Mouse (Mus musculus): ENCODE data around the gene Olfr1366.
A peak's percentile ranks its signal among the peaks of the same experiment; 100 is the strongest.
"Not testable (repeated sequence)": the region's sequence is repeated elsewhere in the genome, so short reads cannot be mapped to it uniquely, and the experiment has no call there.

The Olfr1366 gene

DNA sequence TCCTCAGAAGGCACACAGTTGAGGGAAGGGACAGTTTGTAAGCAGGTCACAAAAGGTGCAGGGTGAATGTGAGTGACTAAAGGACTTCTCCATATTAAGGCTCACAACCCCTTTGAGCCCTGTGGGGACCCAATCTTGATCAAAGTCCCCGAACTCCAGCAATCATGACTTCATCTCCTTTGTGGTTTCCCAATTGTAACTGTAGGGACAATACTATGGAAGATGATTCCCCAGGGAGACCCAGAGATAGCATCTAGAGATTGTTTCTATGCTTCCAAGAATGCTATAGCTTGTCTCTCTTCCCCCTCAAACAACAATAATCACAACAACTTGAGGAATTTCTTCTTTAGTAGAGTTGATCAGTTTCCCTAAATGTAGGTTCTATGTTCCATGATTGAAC lies at the start of gene Olfr1366:
Gene Olfr1366 (minus strand): TSS at position 101 of the 400 bp plus-strand sequence.
- no peak for DNase-seq

DNA sequence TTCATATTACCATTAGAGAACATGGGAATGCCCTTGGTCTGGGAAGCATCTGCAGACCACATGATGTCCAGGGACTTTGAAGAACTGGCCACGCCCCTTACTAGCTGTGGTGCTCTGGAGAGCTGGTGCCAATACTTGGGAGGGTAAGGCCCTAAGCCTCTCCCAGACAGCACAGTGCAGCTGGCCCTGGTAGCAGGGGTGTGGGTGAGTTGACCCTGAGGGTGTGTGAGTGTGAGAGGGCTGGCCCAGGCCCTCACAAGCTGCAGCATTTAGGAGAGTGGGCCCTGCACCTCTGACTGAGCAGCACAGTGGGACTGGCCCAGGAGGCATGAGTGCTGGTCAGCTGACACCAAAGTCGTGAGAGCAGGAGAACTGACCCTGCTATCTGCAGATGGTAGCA lies 49.0 kb upstream of the Olfr1366 start:
- no peak for DNase-seq

DNA sequence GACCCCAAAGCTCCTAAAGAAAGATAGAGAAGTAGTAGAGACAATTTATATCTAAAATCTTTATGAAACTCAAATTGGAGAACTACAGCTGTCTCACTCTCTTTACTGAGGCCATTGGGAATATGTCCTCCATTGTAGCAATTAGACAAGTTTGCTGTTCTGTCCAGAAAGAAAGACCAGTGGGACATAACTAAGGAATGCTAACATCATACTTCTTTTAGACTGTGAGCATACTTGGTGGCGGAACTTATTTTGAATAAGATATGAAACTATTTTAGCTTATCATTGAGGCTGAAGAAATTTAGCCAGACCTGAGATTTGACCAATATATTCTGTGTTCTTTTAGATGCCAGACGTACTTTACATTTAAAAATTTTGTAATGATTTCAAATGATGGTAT lies 39.1 kb upstream of the Olfr1366 start, which contains the start of gene Olfr1364:
Gene Olfr1364 (minus strand): TSS at position 101 of the 400 bp plus-strand sequence.
- DNase-seq = no peak

DNA sequence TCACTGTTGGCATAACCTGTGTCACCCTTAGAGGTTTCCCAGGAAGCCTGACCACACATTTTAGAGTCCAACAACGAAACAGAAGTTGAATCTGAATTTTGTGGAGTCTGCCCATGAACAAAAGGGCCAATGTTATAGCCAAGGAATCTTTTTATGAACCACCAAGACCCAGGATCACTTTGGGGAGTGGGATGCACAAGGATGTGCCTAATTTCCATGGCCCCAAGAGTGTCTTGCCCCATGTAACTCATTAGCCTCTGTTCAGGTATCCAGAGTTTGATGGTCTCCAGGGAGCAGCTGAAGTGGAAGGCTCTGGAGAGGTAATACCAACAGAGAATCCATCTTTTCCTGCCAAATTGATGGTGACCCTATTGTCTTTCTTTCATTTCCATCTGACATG lies 17.2 kb upstream of the Olfr1366 start, which contains the start of gene Olfr1535:
Gene Olfr1535 (minus strand): TSS at position 101 of the 400 bp plus-strand sequence.
- DNase-seq = no peak

DNA sequence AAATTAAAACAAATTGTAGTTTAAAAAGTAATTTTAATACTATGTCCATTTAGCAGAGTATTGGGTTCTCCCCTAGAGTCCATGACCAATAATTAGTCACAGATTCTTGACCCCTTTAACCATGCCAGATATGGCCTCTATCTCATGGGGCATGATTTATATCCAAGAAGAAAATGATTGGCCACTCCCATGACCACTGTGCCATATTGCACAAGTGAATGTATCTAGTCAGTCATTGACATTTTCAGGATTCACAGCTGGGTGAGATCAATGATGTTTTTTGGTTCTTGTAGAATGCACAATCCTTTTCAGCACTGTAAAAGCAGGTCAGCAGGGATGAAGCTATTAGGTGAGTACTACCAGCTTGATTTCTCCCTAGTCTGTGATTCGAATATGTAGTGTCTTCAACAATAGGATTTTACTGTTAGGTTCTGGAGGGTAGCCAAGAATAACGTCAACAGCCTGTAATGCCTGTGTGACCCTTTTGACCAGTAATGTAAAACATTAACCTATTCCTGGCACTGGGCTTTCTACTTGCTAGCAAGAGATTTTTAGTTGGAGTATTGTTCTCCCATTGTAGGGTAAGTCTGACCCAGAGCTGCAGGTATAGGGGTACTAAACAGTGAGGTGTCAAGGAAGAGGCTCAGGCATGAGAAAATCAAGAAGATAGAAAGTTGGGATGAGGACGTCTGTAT lies 8.0 kb upstream of the Olfr1366 start:
- DNase-seq = no peak

DNA sequence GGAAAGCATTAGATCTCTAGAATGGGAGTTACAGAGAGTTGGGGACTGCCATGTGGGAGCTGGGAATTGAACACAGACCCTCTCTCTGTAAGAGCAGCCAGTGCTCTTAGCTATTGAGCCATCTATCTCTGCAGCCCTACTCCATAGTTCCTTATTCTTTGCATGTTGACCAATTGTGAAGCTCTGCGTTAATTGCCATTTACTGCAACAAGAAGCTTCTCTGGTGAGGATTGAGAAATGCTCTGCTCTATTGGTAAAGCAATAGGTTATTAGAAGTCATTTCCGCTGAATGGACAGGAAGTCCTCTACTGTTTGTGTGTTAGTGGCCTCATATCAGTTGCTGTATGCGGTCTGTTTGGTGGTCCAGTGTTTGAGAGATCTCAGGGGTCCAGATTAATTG lies 6.9 kb upstream of the Olfr1366 start:
- DNase-seq = no peak

DNA sequence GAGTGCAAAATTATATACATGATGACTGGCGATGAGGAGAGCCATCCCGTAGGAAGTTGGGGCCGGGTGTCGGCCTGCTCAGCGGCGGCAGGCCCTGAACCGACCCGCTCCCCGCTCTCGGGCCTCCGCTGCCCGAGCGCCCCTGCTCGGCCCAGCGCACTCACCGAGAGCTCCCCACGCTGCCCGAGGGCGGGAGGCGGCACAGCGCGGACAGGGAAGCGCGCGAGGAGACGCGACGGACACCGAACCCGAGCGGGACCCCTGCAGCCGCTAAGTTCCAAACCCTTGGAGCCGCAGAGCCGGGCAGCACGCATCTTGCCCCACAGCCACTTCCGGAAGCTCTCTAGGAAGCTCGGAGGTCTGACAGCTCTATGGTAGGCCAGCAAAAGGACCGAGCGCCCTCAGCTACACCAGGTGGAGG lies 11.8 kb downstream of the Olfr1366 start, which contains the start of gene Zkscan8:
Gene Zkscan8 (minus strand): TSS at position 340 of the 421 bp plus-strand sequence.
- DNase-seq = peak; percentile 83

DNA sequence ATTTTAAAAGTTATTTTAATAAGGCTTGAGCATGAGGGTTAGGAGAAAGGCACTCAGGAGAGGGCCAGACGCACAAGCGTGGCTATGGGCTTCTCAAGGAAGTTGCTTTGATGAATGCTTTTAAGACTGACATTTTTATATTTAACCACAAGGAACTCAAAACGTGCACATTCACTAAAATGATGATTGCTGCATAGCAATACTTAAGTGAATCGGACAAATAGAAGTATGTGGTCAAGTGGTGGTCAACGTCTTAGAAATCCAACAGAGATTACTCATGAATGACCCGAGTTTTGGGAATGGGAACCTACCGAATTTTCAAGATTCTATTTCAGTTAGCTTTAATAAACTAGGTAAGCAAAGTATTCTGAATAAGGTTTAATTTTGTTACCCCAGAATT lies 12.5 kb downstream of the Olfr1366 start:
- no peak for DNase-seq

DNA sequence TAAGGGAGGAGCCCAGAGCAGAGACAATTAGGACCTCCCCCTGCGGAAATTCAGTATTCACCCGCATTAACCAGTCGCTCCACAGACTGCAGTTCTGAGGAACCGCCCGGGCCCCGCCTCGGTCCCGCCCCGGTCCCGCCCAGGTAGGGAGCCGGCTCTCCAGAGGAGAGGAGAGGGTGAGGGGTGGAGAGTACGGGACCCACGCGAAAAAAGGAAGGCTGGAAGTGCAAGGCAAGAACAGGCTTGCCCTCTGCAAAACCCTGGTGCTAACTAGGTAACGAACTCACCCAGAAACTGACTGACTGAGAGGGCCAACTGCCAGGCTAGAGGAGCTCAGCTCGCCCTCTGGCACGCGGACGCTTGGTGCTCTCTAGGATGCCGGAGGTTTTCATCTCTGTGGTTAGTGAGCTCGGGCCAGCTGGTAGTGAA lies 36.4 kb downstream of the Olfr1366 start:
- DNase-seq = peak; percentile 75

DNA sequence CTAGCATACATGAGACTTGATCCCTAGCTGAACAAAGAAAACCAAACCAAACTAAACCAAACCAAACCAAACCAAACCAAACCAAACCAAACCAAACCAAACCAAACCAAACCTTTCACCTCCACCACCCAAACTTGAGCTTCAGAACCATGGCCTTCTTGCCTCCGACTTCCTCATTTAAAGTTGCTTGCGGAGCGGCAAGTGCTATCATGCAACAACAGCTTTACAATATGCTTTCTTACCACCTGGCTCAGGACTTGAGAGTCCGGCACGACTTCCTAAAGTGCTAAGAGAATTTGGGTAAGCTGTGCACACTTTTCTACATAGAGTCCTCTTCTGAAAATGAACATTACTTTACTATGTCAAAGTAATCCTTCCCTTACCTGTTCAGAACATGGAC lies 40.3 kb downstream of the Olfr1366 start:
- no peak for DNase-seq

DNA sequence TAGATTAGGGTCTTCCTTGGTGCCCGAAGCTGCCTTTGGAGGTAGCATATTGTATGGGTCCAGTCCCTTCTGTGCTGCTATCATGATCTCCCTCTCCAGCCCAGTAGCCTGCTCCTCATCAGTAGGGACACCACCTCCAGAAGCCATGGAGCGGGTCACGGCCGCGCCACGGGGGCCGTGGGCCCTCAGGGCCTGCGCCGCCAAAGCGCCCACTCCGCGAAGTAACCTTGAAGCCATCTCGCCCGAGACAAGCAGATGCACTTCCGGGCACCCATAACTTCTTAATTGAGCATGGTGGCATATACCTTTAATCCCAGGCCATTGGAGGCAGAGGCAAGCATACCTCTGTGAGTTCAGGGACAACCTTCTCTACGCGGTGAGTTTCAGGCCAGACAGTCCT lies 41.4 kb downstream of the Olfr1366 start, which contains the start of gene Gm11273:
Gene Gm11273 (minus strand): TSS at position 237 of the 400 bp plus-strand sequence.
- DNase-seq = not testable (repeated sequence)

DNA sequence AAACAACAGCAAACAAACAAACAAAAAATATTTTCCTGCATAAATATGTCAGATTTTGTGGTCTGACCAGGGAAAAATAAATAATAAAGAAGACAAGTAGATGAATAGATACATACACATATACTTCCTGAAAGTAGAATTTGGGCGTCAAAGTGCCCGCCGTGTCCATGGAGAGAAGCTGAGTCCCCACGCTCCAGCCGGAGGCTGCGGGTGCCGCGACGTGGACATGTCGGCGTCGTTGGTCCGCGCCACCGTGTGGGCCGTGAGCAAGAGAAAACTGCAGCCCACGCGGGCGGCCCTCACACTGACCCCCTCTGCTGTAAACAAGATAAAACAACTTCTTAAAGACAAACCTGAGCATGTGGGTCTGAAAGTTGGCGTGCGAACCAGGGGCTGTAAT lies 47.5 kb downstream of the Olfr1366 start, which contains the start of gene AK157302:
Gene AK157302 (plus strand): TSS at position 144 of the 400 bp plus-strand sequence.
- DNase-seq = peak; percentile 5

DNA sequence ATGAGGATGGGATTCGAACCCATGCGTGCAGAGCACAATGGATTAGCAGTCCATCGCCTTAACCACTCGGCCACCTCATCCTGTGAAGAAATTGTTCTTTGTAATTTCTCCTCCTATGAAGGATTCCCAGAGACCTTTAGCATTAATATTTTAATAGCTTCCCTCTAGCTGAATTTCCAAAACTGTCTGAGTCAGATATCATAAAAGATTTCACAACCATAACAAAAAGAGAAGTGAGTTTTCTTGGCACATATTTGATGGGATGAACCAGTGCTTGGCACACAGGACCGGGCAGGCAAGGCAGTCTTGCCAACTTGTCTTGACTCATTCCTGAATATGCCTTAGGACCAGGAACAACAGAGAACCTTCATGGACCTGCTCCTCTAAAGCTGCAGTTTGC lies 49.8 kb downstream of the Olfr1366 start:
- DNase-seq = no peak

DNA sequence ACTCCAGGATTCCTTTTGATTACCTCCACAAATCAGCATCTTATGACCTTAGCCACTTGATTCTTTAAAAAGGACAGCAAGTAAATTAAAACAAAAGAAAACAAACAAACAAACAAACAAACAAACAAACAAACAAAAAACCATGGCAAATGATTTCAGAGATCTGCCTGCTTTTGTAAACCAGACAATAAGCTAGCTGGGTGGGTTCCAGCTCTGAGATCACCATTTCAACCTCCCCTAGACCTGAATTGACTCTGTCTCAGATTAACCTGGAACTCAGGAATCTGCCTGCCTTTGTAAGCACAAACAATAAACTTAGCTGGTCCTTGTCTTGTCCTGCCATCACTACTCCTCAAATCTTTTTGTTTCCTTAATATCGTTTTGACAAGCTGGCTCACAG lies 55.7 kb downstream of the Olfr1366 start:
- DNase-seq = no peak
